Mouse (Mus musculus) kidney, adult 18-20 months (tissue): ENCODE data around the gene Tmed1.
"Not testable (repeated sequence)": the region's sequence is repeated elsewhere in the genome, so short reads cannot be mapped to it uniquely, and the experiment has no call there.

Source experiments
- DNase-seq: peaks from one replicate; pipeline ENCODE4 v3.0.0; 2021

The Tmed1 gene

DNA sequence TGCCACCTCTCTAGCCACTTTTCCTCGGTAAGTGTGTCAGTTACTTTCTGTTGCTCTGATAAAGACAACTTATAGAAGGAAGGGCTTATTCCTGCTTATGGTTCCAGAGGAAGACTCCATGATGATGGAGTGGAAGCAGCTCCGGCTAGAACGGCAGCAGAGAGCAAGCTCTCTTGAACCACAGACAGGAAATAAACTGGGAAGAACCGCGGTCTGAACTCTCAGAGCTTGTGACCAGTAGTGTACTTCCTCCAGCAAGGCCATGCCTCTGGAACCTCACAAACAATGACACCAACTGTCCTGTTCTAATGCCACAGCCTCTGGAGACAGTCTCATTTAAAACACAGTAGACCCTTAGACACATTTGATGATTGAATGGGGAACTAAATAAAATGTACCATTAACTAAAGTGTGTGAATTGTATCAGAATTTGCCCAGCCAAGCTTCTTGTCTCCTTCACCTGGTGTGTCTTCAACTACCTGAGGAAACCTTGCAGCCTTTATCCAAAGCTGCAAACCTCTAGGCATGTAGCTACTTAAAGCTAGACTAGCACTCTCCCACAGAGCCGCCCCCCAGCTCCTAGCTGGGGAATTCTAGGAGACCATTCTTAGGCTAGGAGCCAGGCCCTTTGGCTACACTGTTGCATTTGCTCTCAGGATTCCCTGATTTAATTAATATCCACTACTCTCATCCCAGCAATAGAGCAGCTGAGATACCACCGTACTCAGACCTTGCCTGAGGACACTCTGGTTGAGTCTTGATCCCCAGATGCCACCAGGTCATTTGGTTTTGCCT, 15.3 kb upstream of the Tmed1 start:
- DNase-seq, result no peak

GRCm38 (mm10) chr9:21518690-21519089, 8.6 kb upstream of the Tmed1 start:
- not testable (repeated sequence) for DNase-seq

GRCm38 (mm10) chr9:21517947-21518495, 8.0 kb upstream of the Tmed1 start:
- DNase-seq, result no peak

- no peak for DNase-seq
Measured at GRCm38 (mm10) chr9:21513466-21513865, 3.4 kb upstream of the Tmed1 start.

DNA sequence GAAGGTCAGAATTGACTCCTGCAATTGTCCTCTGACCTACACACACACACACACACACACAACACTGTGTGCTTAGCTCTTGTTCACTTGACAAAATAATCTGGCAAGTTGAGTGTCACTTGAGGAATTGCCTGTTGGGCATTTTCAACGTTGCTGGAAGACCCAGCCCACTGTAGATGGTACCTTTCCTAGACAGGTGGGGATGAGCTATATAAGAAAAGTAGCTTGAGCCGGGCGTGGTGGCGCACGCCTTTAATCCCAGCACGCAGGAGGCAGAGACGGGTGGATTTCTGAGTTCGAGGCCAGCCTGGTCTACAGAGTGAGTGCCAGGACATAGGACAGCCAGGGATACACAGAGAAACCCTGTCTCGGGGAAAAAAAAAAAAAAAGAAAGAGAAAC, 1.0 kb upstream of the Tmed1 start:
- no peak for DNase-seq

DNA sequence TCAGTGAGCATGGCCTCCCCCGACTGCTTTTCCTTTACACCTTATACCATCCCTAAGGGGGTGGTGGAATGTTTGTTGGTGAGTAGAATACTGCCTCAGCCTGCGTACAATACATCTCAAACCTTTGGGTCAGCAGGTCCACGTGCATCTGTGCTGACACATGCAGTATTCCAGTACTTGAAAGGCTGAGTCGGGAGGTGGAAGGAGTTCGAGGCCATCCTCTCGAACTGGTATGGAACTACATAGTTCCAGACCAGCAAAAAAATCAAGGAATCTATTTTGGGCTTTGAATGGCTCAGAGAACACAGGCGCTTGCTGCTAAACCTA, 600 bp upstream of the Tmed1 start:
- DNase-seq, result no peak

- DNase-seq, result no peak
Measured at GRCm38 (mm10) chr9:21508871-21509404, 1.1 kb downstream of the Tmed1 start.

GRCm38 (mm10) chr9:21507753-21508430, 2.2 kb downstream of the Tmed1 start:
- DNase-seq, result no peak

DNA sequence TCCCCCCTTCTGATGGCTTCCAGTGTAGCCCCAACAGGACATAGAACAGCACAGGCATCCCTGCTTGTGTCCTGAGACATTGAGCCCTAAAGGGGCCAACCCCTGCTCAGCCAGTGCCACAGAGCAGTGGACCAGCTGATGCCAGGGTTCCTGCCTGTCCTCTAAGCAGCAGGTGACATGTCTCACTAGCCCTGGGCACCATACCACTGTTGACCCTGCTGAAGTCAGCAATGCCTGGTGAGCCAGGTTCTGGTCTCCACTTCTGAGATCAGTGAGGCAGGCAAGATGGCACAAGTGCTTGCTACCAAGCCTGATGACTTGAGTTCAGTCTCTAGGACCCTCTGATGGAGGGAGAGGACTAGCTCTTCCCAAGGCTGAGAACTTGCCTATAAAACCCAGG, 4.3 kb downstream of the Tmed1 start:
- no peak for DNase-seq

DNA sequence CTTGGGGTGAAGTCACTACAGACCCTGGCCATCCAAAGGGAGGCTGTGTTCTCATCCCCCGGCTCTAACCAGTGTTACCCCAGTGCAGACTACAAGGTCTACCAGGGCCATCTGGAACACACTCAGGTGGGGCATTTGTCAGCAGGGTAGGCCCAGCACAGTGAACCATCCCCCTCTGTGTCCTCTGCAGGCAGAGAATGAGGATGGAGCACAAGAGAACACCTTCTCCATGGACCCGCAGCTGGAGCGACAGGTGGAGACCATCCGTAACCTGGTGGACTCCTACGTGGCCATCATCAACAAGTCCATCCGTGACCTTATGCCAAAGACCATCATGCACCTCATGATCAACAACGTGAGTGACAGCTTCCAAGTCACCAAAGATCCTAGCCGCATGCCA, 6.7 kb downstream of the Tmed1 start:
- DNase-seq, result no peak

- DNase-seq, result no peak
Measured at GRCm38 (mm10) chr9:21498284-21498902, 11.7 kb downstream of the Tmed1 start.

GRCm38 (mm10) chr9:21497664-21498063, 12.4 kb downstream of the Tmed1 start:
- DNase-seq, result no peak

- DNase-seq, result no peak
Measured at GRCm38 (mm10) chr9:21497050-21497542, 13.0 kb downstream of the Tmed1 start.

DNA sequence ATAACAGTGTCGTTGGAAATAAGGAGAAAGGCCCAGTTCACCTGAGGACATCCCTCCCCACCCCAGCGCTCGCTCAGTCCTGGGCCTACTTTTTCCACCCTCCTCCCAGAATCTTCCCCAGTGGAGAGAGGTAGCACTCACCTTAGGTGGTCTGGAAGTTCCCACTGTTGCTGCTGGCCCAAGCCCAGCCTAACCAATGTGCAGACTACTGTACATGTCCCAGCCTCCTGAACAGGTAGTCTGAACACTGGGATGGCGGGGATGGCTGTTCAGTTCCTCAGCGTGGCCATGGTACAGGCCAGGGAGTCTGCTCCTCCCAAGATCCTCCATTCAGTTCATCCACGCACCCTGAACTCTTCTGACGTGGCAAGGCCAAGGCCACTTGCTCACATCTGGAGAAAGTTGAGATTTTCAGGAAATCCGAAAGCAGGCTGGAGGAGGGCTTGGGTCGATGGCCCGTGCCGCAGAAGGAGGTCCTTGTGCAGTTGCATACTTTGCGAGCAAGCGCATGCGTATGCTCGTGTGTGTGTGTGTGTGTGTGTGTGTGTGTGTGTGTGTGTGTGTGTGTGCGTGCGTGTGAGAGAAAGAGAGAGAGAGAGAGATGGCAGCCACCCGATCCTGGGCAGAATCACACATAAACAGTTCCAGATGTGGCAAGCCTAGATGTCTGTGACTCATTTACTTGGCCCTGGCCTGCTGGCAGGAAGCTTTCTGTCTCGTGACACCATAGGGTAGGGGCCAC, 13.6 kb downstream of the Tmed1 start:
- DNase-seq, result no peak

DNA sequence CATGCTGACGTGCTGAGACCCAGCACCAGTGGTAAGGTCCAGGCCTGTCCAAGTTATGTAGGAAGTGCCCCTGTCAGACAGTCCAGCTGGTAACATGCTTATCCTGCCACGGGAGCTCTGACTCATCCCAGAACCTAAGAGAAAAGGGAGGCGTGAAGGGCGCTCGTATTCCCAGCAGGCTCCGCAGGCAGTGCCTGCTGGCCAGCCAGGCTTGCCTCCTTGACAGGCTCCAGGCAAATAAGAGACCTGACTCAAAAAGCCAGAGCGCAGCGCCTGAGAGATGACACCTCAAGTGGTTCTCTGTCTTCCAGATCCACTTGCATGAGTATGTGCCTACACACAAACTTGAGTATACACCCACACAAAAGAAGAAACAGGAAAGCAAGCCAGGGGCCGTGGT, 15.3 kb downstream of the Tmed1 start:
- DNase-seq, result no peak

DNA sequence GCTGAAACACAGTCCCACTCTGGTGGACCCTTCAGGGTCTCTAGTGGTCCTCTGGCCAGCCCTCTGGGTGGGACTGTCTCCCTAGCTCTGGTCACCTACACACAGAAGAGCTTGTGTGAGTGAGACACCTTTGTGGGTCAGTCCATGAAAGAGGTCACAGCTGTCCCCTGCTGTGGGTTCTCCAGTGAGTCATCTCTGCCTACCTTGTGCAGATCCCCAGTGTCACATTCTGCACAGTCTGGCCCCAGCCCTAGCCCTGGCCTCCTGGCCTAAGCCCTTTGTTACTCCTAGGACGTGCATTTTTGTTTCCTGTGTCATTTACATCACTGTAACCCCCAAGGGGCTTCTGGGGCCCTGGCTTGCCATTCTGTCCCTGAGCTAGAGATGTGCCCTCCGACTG, 16.1 kb downstream of the Tmed1 start:
- DNase-seq, result no peak

DNA sequence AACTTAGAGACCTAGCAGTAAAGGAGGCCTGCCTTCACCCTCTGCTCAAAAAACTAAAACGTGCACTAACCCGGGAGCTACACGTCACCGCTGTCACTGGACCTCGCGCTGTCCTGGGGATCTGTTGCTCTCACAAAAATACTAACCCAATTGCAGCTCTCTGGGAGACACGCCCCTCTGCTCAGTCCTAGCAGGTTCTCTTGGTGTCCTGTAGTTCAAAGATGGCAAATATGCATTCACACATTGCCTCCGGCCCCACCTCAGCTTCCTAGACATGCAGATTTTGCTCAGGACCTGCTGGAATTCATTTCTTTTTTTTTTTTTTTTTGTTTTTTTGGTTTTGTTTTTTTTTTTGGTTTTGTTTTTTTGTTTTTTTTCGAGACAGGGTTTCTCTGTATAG, 19.4 kb downstream of the Tmed1 start:
- DNase-seq, result no peak

DNA sequence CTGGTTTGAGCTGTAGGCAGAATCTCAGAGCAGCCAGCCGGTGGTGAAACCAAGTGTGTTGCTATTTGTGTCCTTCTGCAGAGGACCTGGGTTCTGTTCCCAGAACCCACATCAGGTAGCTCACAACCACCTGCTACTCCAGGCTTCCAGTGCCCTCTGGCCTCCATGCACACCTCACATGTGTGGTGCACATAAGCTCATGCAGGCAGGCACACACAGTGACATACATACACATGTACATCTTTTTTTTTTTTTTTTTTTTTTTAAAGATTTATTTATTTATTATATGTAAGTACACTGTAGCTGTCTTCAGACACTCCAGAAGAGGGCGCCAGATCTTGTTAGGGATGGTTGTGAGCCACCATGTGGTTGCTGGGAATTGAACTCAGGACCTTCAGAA, 21.8 kb downstream of the Tmed1 start:
- not testable (repeated sequence) for DNase-seq

- no peak for DNase-seq
Measured at GRCm38 (mm10) chr9:21484065-21484464, 26.0 kb downstream of the Tmed1 start.

DNA sequence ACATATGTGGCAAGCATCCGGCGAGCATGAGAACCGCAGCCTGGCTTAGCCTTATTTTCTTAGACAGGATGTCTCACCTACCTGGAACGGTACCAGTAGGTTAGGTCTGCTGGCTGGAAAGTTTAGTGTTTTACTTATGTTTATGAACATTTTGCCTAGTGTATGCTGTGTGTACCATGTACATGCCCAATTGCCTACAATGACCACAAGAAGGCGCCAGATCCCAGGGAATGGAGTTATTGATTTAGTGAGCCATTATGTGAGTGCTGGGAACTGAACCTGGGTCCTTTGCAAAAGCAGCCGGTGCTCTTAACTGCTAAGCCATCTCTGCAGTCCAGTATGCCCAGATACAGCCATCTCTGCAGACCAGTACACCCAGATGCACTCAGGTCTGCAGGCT, 32.3 kb downstream of the Tmed1 start:
- DNase-seq, result no peak

- no peak for DNase-seq
Measured at GRCm38 (mm10) chr9:21472913-21473312, 37.1 kb downstream of the Tmed1 start.
